Mouse (Mus musculus) heart, adult 18-20 months (tissue): Measurements from ENCODE around the gene Cela2a. TPM values are rescaled to one million over a fixed set of nuclear protein-coding genes. Genes with fewer than 3 reads are reported as not detected.

Experiments used
- DNase-seq, 2 experiments: peaks; one replicate each; pipeline ENCODE4 v3.0.0; 2021 to 2022; ENCODE audit warnings: mixed read lengths in 1 of 2
- long read RNA-seq, 2 experiments: library from polyadenylated mRNA; stranded (forward); transcript quantifications; one replicate each; pipeline ENCODE4 v2.0.0; 2021
- total RNA-seq, 2 experiments: library from RNA; stranded (reverse); gene quantifications; 2 replicates each; pipeline ENCODE4 v1.2.3; 2021

The Cela2a gene
- total RNA-seq, result not detected
- long read RNA-seq, experiment 1, result 0 reads
- long read RNA-seq, experiment 2, result 0 reads

- DNase-seq, result no peak
Measured at GRCm38 (mm10) chr4:141826060-141826459, at the start of gene Cela2a. TSS of gene Cela2a (minus strand) at chr4:141826160.

GRCm38 (mm10) chr4:141875481-141876108 is 49.6 kb upstream of the Cela2a start:
- DNase-seq, result no peak

GRCm38 (mm10) chr4:141874601-141875460 is 48.9 kb upstream of the Cela2a start, which contains the start of gene Efhd2:
TSS of gene Efhd2 (minus strand) at chr4:141874920.
- peak; percentile 91 for DNase-seq

GRCm38 (mm10) chr4:141874111-141874600 is 48.2 kb upstream of the Cela2a start:
- no peak for DNase-seq

GRCm38 (mm10) chr4:141872977-141873376 is 47.0 kb upstream of the Cela2a start:
- DNase-seq, result peak; percentile 58 to 62

GRCm38 (mm10) chr4:141871909-141872308 is 45.9 kb upstream of the Cela2a start:
- peak in 1 of 2 experiments; percentile 61 for DNase-seq

GRCm38 (mm10) chr4:141871333-141871725 is 45.4 kb upstream of the Cela2a start:
- DNase-seq, result peak in 1 of 2 experiments; percentile 29

- peak; percentile 61 to 83 for DNase-seq
Measured at GRCm38 (mm10) chr4:141870666-141871332, 44.8 kb upstream of the Cela2a start.

GRCm38 (mm10) chr4:141869436-141870215 is 43.7 kb upstream of the Cela2a start:
- DNase-seq, result no peak

- DNase-seq, result no peak
Measured at GRCm38 (mm10) chr4:141868051-141868450, 42.1 kb upstream of the Cela2a start.

GRCm38 (mm10) chr4:141867498-141867897 is 41.5 kb upstream of the Cela2a start:
- DNase-seq, result peak; percentile 74 to 80

GRCm38 (mm10) chr4:141866933-141867490 is 41.1 kb upstream of the Cela2a start:
- DNase-seq, result peak in 1 of 2 experiments; percentile 45

- no peak for DNase-seq
Measured at GRCm38 (mm10) chr4:141865600-141865999, 39.6 kb upstream of the Cela2a start.

- DNase-seq, result no peak
Measured at GRCm38 (mm10) chr4:141865006-141865405, 39.0 kb upstream of the Cela2a start.

- DNase-seq, result no peak
Measured at GRCm38 (mm10) chr4:141864506-141864905, 38.5 kb upstream of the Cela2a start.

- no peak for DNase-seq
Measured at GRCm38 (mm10) chr4:141863726-141864280, 37.8 kb upstream of the Cela2a start.

GRCm38 (mm10) chr4:141862867-141863266 is 36.9 kb upstream of the Cela2a start:
- DNase-seq, result peak; percentile 29 to 54

- no peak for DNase-seq
Measured at GRCm38 (mm10) chr4:141861591-141862295, 35.8 kb upstream of the Cela2a start.

GRCm38 (mm10) chr4:141860246-141860841 is 34.4 kb upstream of the Cela2a start:
- DNase-seq, result no peak

- no peak for DNase-seq
Measured at GRCm38 (mm10) chr4:141859351-141859750, 33.4 kb upstream of the Cela2a start.
